Mouse (Mus musculus): ENCODE data around the gene Trpv4. TPM values are rescaled to one million over a fixed set of nuclear protein-coding genes. Genes with fewer than 3 reads are reported as not detected.

Trpv4 gene
- polyA plus RNA-seq, 1 experiment from 2014 or later, result 0.92 TPM

DNA sequence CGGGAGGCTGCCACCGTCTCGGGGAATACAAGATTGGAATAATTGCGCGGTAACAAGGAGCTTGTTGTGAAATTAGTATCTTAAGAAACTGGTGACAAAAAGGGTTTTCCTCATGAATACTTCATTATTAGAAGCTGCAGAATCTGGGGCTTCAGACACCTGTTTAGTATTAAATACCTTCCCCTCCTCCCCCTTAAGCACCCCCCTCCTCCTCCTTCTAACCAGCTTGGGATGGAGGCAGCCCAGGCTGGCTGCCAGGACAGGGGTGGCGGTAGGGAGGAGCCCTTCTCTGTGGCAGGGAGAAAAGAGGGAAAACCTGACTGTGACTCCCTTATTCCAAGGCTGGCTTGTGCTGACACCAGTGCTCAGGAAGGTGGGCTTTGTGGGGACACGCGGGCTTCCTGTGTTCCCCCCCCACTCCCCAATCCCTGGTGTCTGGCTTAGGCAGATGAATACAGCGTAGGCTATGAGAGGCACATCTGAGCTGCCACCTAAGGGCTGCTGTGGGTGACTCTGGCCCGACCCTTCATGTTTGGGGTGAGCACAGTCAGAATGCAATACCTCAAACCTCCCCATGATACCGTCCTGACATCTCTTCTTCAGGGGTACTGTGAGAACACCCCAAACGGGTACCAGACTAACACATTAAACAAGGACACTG, 64.9 kb downstream of the Trpv4 start:
- Histone ChIP-seq H3K27ac (peak overlapping the region; percentile 78; the same call in 1 of the 2 replicates), H3K36me3 (no peaks in the 10 kb centered on the region), H3K9me3 (no peaks in the 10 kb centered on the region), H3K4me1 (replicated peaks) (peaks cover 82% of the 10 kb centered on the region), H3K9ac (no peak overlapping the region), H3K27me3 (replicated peaks) (no peaks in the 10 kb centered on the region), H3K4me3 (replicated peaks) (no peak overlapping the region), H3K4me2 (replicated peaks) (no peak overlapping the region)
- no peak for ATAC-seq
- WGBS, result 67% methylated on average over 12 of the region's 12 CpGs

DNA sequence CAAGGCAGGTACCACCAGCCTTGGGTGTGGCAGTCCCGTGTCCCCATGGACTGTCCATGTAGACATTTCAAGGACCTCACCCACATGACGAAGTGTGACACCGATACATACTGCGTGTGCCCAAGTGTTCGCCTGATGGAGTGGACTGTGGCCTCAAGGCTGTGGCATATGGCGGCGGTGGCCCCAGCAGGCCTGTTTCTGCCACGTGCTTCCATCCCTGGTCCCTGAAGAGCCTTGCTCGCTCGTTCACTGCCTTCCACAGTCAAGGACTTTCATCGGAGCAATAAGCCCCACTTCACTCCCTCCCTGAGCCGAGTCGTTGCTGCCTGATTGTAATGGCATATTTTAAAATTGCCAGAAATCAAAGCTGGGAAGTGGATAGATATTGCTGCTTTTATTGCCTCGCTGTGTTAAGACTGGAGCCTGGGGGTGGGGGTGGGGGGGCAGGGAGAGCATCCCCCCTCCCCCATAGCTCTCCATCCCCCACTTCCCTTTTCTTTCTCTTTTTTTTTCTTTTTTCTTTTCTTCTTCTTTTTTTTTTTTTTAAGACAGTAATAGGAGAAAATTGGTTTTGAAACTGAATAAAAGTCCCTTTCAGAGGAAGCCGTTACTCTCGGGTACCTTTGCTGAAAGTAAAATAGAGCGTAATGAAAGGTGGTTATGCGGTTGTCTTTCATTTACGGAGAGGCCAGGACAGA, 65.6 kb downstream of the Trpv4 start:
- peaks cover 88% of the 10 kb centered on the region for H3K4me1 ChIP-seq (replicated peaks)
- no peak overlapping the region for H3K9ac ChIP-seq
- H3K9me3 ChIP-seq, result no peaks in the 10 kb centered on the region
- H3K27me3 ChIP-seq (replicated peaks), result no peaks in the 10 kb centered on the region
- H3K4me2 ChIP-seq (replicated peaks), result no peak overlapping the region; the same call in 1 of the 2 replicates
- WGBS, result 57% methylated on average over 19 of the region's 19 CpGs
- no peak overlapping the region for H3K4me3 ChIP-seq (replicated peaks)
- no peak for ATAC-seq
- no peak overlapping the region for H3K27ac ChIP-seq
- H3K36me3 ChIP-seq, result no peaks in the 10 kb centered on the region

DNA sequence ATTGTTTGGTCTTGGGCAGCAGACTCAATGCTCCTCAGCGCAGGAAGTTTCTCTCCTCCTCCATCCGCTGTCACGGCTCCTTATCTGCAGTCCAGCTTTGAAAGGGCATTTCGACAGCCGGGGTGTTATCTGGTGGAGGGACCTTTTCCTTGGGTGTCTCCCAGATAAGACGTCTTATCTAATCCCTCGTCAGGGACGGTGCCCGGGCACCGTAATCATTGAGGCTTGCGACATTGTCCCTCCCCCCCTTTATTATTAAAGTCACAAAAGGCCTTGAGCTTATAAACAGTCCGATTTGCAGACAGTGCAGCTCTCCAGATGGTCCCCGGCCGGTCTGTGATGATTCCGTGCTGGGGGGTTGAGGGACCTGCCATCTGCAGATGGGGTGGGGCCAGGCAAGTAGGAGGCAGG, 67.1 kb downstream of the Trpv4 start:
- Histone ChIP-seq H3K4me2 (replicated peaks) (peak overlapping the region; percentile 39), H3K4me3 (replicated peaks) (no peak overlapping the region), H3K9ac (no peak overlapping the region), H3K27ac (peak overlapping the region; percentile 83), H3K36me3 (no peaks in the 10 kb centered on the region), H3K9me3 (no peaks in the 10 kb centered on the region), H3K27me3 (replicated peaks) (no peaks in the 10 kb centered on the region), H3K4me1 (replicated peaks) (peaks cover 82% of the 10 kb centered on the region)
- peak; percentile 50 for ATAC-seq
- 14% methylated on average over 15 of the region's 15 CpGs for WGBS

DNA sequence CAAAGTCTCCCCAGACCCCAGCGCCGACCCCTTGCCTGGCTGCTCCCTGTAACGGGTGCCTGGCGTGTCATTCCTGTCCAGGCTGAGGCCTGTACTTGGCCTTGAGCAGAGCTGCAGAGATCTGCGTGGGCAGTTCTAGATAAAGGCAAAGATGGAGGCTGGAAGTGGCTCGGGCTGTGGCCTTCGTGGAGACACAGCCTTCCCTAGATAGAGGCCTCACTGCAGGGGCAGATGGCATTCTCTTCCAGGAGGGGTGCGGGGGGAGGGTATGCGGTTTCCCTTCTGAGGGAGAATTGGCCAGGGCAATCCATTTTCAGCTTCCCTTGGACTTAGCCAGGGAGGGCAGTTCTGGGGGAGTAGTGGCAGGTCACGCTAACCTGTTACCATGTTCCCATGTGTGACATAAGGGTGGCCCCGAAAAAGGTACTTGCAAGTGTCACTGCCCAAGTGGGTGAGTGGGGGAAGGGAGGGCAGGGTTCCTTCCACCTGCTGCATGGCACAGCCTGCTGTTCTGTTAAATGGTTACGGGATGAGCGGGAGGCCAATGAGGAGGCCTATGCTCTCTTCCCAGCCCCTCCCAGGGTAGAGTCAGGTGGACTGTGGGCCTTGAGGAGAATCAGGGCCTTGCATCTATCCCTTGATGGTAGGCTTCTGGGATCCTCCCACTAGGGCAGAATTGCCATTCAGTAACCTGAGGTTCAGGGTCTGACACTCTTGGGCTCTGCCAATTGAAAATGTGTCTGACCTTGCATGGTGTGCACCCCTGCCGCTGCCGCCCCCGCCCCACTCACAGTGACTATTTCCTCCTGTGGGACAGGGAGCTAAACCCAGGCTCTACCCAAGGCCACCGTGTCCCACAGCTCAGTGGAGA, 67.9 kb downstream of the Trpv4 start:
- peak overlapping the region; percentile 23; the same call in 1 of the 2 replicates for H3K9ac ChIP-seq
- no peak overlapping the region for H3K4me3 ChIP-seq (replicated peaks)
- no peaks in the 10 kb centered on the region for H3K9me3 ChIP-seq
- ATAC-seq, result peak; percentile 55
- H3K27ac ChIP-seq, result peak overlapping the region; percentile 83
- no peaks in the 10 kb centered on the region for H3K27me3 ChIP-seq (replicated peaks)
- H3K4me1 ChIP-seq (replicated peaks), result peaks cover 88% of the 10 kb centered on the region
- H3K36me3 ChIP-seq, result no peaks in the 10 kb centered on the region
- WGBS, result 57% methylated on average over 17 of the region's 17 CpGs
- H3K4me2 ChIP-seq (replicated peaks), result peak overlapping the region; percentile 39

DNA sequence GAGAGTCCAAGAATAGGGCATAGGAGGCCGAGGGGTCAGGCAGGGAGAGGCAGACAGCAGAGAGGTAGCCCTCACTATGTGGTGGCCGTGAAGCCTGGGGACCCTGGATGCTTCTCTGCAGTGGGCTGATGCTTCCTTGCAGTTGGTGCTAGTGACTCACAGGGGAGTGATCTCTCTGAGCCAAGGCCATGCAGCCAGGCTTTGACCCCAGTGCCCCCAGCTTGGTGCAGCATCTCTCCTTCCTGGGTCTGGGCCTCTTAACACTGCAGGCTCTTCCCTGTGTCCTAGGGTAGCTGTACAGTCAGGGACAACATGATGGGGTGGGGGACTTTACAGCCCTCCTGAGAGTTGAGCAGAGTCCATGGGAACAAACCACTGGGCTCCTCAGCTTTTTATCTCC, 68.8 kb downstream of the Trpv4 start:
- peak; percentile 54 for ATAC-seq
- Histone ChIP-seq H3K27me3 (replicated peaks) (no peaks in the 10 kb centered on the region), H3K27ac (peak overlapping the region; percentile 83), H3K9me3 (no peaks in the 10 kb centered on the region), H3K9ac (no peak overlapping the region), H3K36me3 (no peaks in the 10 kb centered on the region), H3K4me1 (replicated peaks) (peaks cover 89% of the 10 kb centered on the region), H3K4me3 (replicated peaks) (no peak overlapping the region), H3K4me2 (replicated peaks) (peak overlapping the region; percentile 39)
- 49% methylated on average over 2 of the region's 2 CpGs for WGBS

DNA sequence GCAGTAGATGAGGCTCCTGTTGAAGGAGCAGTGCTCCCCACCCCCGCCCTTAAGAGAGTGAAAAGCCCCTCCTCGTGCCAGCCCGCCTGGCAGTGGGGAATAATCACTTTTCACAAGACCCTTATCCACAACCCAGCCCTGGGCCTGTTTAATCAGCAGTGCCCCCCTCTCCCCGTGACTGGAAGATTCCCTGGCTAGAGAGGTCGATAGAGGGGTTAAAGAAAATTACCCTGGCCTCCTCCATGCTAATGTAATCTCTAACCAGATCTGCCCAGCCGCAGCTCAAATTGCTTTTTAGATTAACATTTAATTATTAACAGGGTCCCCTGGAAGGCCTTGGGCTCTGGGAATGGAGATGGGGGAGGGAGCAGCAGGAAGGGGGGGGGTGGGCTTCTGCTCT, 69.2 kb downstream of the Trpv4 start:
- WGBS, result 29% methylated on average over 6 of the region's 6 CpGs
- no peaks in the 10 kb centered on the region for H3K27me3 ChIP-seq (replicated peaks)
- H3K9ac ChIP-seq, result no peak overlapping the region
- peaks cover 89% of the 10 kb centered on the region for H3K4me1 ChIP-seq (replicated peaks)
- no peak overlapping the region for H3K4me3 ChIP-seq (replicated peaks)
- no peaks in the 10 kb centered on the region for H3K36me3 ChIP-seq
- H3K27ac ChIP-seq, result peak overlapping the region; percentile 83
- H3K9me3 ChIP-seq, result no peaks in the 10 kb centered on the region
- ATAC-seq, result peak; percentile 18
- peak overlapping the region; percentile 39 for H3K4me2 ChIP-seq (replicated peaks)

DNA sequence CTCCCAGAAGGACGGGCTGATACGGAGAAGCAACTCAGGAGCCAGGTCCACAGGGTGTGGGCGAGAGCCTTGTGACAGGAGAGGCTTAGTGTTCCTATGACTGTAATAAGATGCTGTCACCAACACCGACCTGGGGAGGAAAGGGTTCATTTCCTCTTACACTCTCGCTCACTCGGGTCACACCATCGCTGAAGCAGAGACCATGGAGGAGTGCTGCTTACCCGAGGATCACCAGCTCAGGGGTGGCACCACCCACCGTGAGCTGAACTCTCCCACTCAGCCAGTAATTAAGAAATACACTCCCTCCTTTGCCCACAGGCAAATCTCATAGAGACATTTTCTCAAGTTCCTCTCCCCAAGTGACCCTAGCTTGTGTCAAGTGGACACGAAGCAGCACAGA, 69.8 kb downstream of the Trpv4 start:
- Histone ChIP-seq H3K9ac (no peak overlapping the region), H3K36me3 (no peaks in the 10 kb centered on the region), H3K4me3 (replicated peaks) (no peak overlapping the region), H3K27ac (peak overlapping the region; percentile 83), H3K4me1 (replicated peaks) (peaks cover 89% of the 10 kb centered on the region), H3K27me3 (replicated peaks) (no peaks in the 10 kb centered on the region), H3K9me3 (no peaks in the 10 kb centered on the region), H3K4me2 (replicated peaks) (peak overlapping the region; percentile 39)
- no peak for ATAC-seq
- 48% methylated on average over 10 of the region's 10 CpGs for WGBS

DNA sequence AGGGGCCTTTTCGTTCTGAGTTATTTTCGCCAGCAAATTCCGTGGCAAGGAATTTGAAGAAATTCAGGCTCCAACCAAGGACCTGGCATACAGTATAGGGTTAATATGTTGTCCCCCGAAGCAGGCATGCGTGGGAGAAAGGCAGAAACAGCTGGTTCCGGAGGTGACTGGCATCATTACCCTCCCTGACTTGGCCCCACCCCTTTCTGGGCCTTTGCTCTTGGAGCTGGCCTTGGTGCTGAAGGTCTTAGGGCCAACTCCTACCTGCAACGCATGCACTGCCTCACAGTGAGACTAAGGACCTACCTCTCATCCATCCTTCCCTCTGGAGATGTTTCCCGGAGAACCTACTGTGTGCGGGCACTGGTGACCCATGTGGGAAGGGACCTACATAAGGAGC, 70.3 kb downstream of the Trpv4 start:
- peaks cover 89% of the 10 kb centered on the region for H3K4me1 ChIP-seq (replicated peaks)
- WGBS, result 39% methylated on average over 9 of the region's 9 CpGs

DNA sequence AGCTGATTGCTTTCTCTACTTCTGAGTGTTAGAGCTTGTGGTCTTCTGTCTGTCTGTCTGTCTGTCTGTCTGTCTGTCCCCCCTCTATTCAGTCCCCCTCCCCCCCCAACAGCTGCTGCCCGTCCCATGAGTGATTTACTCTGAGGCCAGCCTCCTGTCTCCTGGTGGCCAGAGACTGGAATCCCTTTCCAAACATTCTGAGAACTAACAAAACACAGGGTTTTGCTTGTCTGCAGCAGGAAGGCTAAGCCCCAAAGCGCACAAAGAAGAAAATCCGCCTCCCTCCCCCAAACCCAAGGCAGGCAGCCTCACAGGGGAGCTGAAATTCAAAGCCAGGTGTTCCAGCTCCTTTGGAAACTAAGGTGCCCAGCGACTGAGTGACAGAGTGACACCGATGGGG, 72.5 kb downstream of the Trpv4 start:
- H3K36me3 ChIP-seq, result no peaks in the 10 kb centered on the region
- no peak overlapping the region for H3K9ac ChIP-seq
- H3K27me3 ChIP-seq (replicated peaks), result no peaks in the 10 kb centered on the region
- no peaks in the 10 kb centered on the region for H3K9me3 ChIP-seq
- H3K27ac ChIP-seq, result peak overlapping the region; percentile 29
- H3K4me2 ChIP-seq (replicated peaks), result no peak overlapping the region
- H3K4me3 ChIP-seq (replicated peaks), result no peak overlapping the region
- 12% methylated on average over 5 of the region's 5 CpGs for WGBS
- no peak for ATAC-seq
- peaks cover 71% of the 10 kb centered on the region for H3K4me1 ChIP-seq (replicated peaks)

More for the DNA sequence above, 70.3 kb downstream of the Trpv4 start:
- no peaks in the 10 kb centered on the region for H3K9me3 ChIP-seq
- no peak for ATAC-seq
- H3K4me2 ChIP-seq (replicated peaks), result no peak overlapping the region
- H3K4me3 ChIP-seq (replicated peaks), result no peak overlapping the region
- H3K27me3 ChIP-seq (replicated peaks), result no peaks in the 10 kb centered on the region
- no peaks in the 10 kb centered on the region for H3K36me3 ChIP-seq
- H3K9ac ChIP-seq, result no peak overlapping the region
- H3K27ac ChIP-seq, result no peak overlapping the region

DNA sequence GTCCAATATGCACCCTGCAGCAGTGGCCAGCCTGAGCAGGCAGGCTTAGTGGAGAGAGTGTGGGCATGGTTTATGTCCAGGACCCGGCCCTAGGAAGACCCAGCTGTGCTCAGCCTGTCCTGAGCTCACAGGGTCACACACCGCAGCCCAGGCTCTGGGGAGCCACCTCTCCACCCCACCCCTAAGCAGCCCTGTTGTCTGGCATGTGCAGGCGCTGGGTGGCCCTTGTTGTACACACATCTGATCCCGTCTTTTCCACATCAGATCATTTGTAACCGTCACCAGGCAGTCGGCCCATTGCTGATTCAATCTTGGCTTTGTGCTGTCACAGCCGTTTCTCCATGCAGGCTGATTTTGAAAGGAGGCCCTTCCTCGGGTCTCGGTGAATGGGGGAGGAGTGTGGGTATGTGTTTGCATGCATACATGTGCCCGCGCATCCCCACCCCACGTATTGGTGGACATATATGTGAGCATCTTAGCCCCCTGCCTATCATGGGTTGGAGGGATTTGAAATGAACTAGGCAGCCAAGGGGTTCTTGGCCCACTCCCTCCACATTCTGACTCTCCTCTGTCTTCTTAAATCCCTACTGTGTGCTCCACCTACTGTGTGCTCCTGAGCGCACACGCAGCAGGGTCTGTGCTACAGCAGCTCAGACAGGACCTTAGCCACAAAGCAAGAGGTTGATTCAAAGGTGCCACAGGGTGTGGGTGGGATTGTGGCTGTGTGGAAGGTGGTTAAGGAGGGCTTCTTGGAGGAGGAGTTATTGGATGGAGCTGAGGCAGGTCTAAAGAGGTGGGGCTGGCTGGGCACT, 73.7 kb downstream of the Trpv4 start:
- H3K27me3 ChIP-seq (replicated peaks), result no peaks in the 10 kb centered on the region
- ATAC-seq, result no peak
- peaks cover 59% of the 10 kb centered on the region for H3K4me1 ChIP-seq (replicated peaks)
- WGBS, result 57% methylated on average over 14 of the region's 14 CpGs
- no peak overlapping the region for H3K4me3 ChIP-seq (replicated peaks)
- no peak overlapping the region for H3K4me2 ChIP-seq (replicated peaks)
- no peak overlapping the region for H3K9ac ChIP-seq
- no peaks in the 10 kb centered on the region for H3K9me3 ChIP-seq
- 0 out of 2 replicates have a peak overlapping the region, but pooled peaks have one; percentile 17 for H3K27ac ChIP-seq
- H3K36me3 ChIP-seq, result no peaks in the 10 kb centered on the region

DNA sequence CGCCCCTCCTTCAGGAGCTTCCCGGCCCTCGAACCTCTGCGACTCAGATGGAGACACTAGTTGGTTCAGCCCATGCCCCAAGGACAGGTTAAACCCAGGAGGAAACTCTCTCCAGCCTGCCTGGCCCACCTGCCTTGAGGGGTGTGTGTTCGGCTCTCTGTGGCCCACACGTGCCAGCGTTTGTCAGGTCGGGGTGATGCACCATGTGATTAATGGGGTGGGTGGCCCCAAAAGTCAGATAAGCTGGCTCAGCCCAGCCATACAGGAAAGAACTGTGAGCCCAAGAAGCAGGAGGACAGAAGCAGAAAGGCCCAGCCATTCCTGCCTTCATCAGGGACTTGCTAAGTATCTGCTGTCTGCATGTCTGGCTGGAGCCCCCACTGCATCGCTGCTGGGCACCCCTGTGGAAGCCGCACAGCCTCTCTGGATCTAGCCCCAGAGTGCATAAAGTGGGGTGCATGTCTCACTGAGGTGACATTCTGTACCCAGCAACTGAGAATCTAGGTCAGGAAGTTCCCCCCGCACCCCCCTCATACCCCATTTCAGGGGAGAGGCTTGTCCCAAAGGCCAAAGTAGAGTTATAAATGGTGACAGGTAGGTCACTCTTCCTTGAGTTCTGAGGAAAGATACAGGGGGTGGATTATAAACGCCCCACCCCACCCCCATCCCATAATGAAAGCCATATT, 74.6 kb downstream of the Trpv4 start:
- ATAC-seq, result no peak
- Histone ChIP-seq H3K27me3 (replicated peaks) (no peaks in the 10 kb centered on the region), H3K4me3 (replicated peaks) (no peak overlapping the region), H3K36me3 (no peaks in the 10 kb centered on the region), H3K4me1 (replicated peaks) (peaks cover 52% of the 10 kb centered on the region), H3K9me3 (no peaks in the 10 kb centered on the region), H3K4me2 (replicated peaks) (no peak overlapping the region), H3K9ac (no peak overlapping the region), H3K27ac (no peak overlapping the region)
- 66% methylated on average over 12 of the region's 12 CpGs for WGBS
